Mouse (Mus musculus) hindbrain, embryonic 10.5 days (tissue): ENCODE results near the gene Tecr. TPM values are rescaled to one million over a fixed set of nuclear protein-coding genes. Genes with fewer than 3 reads are reported as not detected.

Experiments
- DNase-seq: peaks from one replicate; pipeline ENCODE4 v3.0.0-alpha.2; 2017; ENCODE audit warnings: low spot score
- H3K27ac ChIP-seq: fragments of 300-500 bp; sonication (generic); 2 replicates; pipeline ENCODE4 v1.5.1; 2016; ENCODE audit warnings: mild to moderate bottlenecking, moderate library complexity
- H3K27me3 ChIP-seq: fragments of 300-500 bp; sonication (generic); 2 replicates; pipeline ENCODE4 v1.6.1; 2016; ENCODE audit warnings: mild to moderate bottlenecking; ENCODE audit not compliant: poor library complexity, insufficient read depth, severe bottlenecking
- H3K36me3 ChIP-seq: fragments of 300-500 bp; sonication (generic); 2 replicates; pipeline ENCODE4 v1.6.1; 2016; ENCODE audit warnings: mild to moderate bottlenecking, moderate library complexity
- H3K4me1 ChIP-seq: fragments of 300-500 bp; sonication (generic); replicated peaks from 2 replicates; pipeline ENCODE4 v1.6.1; 2016; ENCODE audit warnings: mild to moderate bottlenecking
- H3K4me3 ChIP-seq: fragments of 300-500 bp; sonication (generic); 2 replicates; pipeline ENCODE4 v1.5.1; 2016; ENCODE audit warnings: mild to moderate bottlenecking, moderate library complexity
- H3K9me3 ChIP-seq: fragments of 300-500 bp; sonication (generic); 2 replicates; pipeline ENCODE4 v1.6.1; 2016; ENCODE audit warnings: mild to moderate bottlenecking, moderate library complexity
- WGBS: fragments of 180-500 bp; shearing (Covaris S2); methylation state at CpG from one replicate; pipeline ENCODE4 v1.1.7; 2016; 5-methylcytosine and 5-hydroxymethylcytosine counted together
- polyA plus RNA-seq: library from polyadenylated mRNA; unstranded; fragments of >200 nt; fragmentation: Nextera tagmentation; extraction: Ambion mirVana; gene quantifications from 2 replicates; pipeline ENCODE4 v1.2.1, GENCODE M21; 2016

The Tecr gene
- polyA plus RNA-seq, 1 experiment from 2014 or later, result 783 TPM

- no peaks in the 10 kb centered on the region for H3K9me3 ChIP-seq
- under 1% methylated on average over 48 of the region's 48 CpGs for WGBS
- H3K27me3 ChIP-seq, result no peaks in the 10 kb centered on the region
- H3K36me3 ChIP-seq, result peaks cover 29% of the 10 kb centered on the region
- H3K4me3 ChIP-seq, result peak within 1 kb of the TSS; percentile 83
- peak; percentile 96 for DNase-seq
- H3K4me1 ChIP-seq, result peaks cover 23% of the 10 kb centered on the region
- peak within 1 kb of the TSS; percentile 96 for H3K27ac ChIP-seq
These were observed 41.0 kb downstream of the Tecr start, which contains the start of gene Ndufb7 for GRCm38 (mm10) chr8:83566469-83567395. Gene Ndufb7 (plus strand): TSS chr8:83566671.

- H3K27me3 ChIP-seq, result no peaks in the 10 kb centered on the region
- DNase-seq, result peak; percentile 44
- H3K4me3 ChIP-seq, result no peak overlapping the region
- 74% methylated on average over 9 of the region's 9 CpGs for WGBS
- peaks cover 23% of the 10 kb centered on the region for H3K4me1 ChIP-seq
- no peaks in the 10 kb centered on the region for H3K9me3 ChIP-seq
- H3K36me3 ChIP-seq, result peaks cover 20% of the 10 kb centered on the region
- no peak overlapping the region for H3K27ac ChIP-seq
These were observed 41.9 kb downstream of the Tecr start for GRCm38 (mm10) chr8:83565731-83566375.

GRCm38 (mm10) chr8:83563246-83563645 lies 44.5 kb downstream of the Tecr start:
- peaks cover 16% of the 10 kb centered on the region for H3K4me1 ChIP-seq
- H3K27me3 ChIP-seq, result no peaks in the 10 kb centered on the region
- no peaks in the 10 kb centered on the region for H3K36me3 ChIP-seq
- DNase-seq, result no peak
- H3K27ac ChIP-seq, result no peak overlapping the region
- no peaks in the 10 kb centered on the region for H3K9me3 ChIP-seq
- H3K4me3 ChIP-seq, result no peak overlapping the region
- 78% methylated on average over 4 of the region's 4 CpGs for WGBS

DNA sequence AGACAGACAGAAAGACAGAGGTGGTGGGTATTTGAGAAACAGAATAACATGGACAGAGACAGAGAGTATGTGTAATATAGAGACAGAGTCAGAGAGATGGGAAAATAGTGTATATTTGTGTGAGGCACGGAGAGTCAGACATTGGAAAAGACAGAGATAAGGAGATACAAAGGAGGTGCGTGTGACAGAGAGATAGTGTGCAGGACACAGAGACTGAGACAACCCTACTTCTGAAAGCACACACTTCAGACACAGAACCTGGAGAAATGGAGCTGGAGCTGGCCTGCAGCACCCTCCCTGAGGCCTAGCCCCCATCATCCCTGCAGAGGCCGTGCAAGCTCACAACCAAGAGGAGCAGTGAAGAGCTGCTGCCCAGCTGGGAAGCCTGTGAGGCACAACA lies 45.1 kb downstream of the Tecr start:
- Histone ChIP-seq H3K9me3 (no peaks in the 10 kb centered on the region), H3K27me3 (no peaks in the 10 kb centered on the region), H3K36me3 (no peaks in the 10 kb centered on the region), H3K27ac (no peak overlapping the region), H3K4me1 (peaks cover 10% of the 10 kb centered on the region), H3K4me3 (no peak overlapping the region)
- DNase-seq, result no peak
- WGBS, result 85% methylated on average over 3 of the region's 3 CpGs

DNA sequence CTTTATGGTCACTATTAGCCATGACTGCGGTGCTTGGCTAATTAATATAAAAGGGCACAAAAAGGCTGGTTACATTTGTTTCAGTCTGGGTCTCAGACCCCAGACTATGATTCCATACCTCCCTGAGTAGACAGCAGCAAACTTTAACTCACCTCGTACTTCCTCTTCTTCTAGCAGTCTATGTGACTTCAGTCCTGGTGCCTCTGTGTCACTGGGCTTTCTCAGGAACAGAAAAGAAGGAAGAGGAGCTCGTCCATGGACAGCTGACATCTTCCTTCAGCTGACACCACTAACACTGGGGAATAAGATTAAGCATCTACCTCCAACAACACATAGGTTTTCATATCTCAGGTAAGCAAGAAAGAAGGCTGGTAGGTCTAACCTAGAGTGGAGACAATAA lies 72.0 kb downstream of the Tecr start, which contains the start of gene Olfr370:
Gene Olfr370 (plus strand): TSS at position 45 of the 400 bp plus-strand sequence.
- no peak for DNase-seq
- Histone ChIP-seq H3K4me1 (no peaks in the 10 kb centered on the region), H3K4me3 (no peak within 1 kb of the TSS), H3K27me3 (no peaks in the 10 kb centered on the region), H3K36me3 (no peaks in the 10 kb centered on the region), H3K9me3 (no peaks in the 10 kb centered on the region), H3K27ac (no peak within 1 kb of the TSS)
- 87% methylated on average over 3 of the region's 3 CpGs for WGBS

DNA sequence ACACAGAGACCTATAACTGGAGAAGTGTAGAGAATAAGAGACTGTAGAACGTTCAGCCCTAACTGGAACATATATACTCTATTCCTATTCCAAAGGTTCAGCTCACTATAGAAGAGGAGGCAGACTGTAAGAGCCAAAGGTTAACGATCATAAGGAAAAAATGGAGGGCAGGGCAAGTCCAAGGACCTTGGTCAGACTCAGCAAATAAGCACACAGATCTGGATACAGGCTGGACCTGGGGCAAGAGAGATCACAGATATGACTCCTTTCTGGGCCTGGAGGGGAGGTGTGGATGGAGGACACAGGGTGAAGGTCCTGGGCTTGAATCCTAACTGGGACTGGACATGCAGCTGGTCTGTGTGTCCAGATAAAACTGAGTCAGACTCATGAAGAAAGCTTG lies 73.0 kb downstream of the Tecr start:
- Histone ChIP-seq H3K4me1 (no peaks in the 10 kb centered on the region), H3K9me3 (no peaks in the 10 kb centered on the region), H3K4me3 (no peak overlapping the region), H3K36me3 (no peaks in the 10 kb centered on the region), H3K27ac (no peak overlapping the region), H3K27me3 (no peaks in the 10 kb centered on the region)
- DNase-seq, result no peak
- 84% methylated on average over 2 of the region's 2 CpGs for WGBS

Other genes starting within 250 kb of the Tecr start
- 2.9 and 3.5 TPM in 2 replicates for gene Clgn, start 218.1 kb downstream of the Tecr start, polyA plus RNA-seq
- 112 and 114 TPM in 2 replicates for gene Scoc, start 149.6 kb downstream of the Tecr start, polyA plus RNA-seq
- 0.10 and 0.16 TPM in 2 replicates for gene Olfr370, start 72.2 kb downstream of the Tecr start, polyA plus RNA-seq
- 359 and 398 TPM in 2 replicates for gene Ndufb7, start 41.3 kb downstream of the Tecr start, polyA plus RNA-seq
- 71.9 and 84.2 TPM in 2 replicates for gene Dnajb1, start 222 bp upstream of the Tecr start, polyA plus RNA-seq
- gene Gipc1, start 44.7 kb upstream of the Tecr start, polyA plus RNA-seq, result 221 and 240 TPM in 2 replicates
- gene Ptger1, start 58.7 kb upstream of the Tecr start, polyA plus RNA-seq, result 0.58 and 0.62 TPM in 2 replicates
- 28.2 and 29.9 TPM in 2 replicates for gene Pkn1, start 91.2 kb upstream of the Tecr start, polyA plus RNA-seq
- gene Ddx39, start 107.2 kb upstream of the Tecr start, polyA plus RNA-seq, result 253 and 322 TPM in 2 replicates
- gene Adgre5, start 133.4 kb upstream of the Tecr start, polyA plus RNA-seq, result 6.9 and 9.3 TPM in 2 replicates